Mouse (Mus musculus) embryonic facial prominence, embryonic 10.5 days (tissue): ENCODE measurements around the gene Atp9a. TPM values are rescaled to one million over a fixed set of nuclear protein-coding genes. Genes with fewer than 3 reads are reported as not detected.
A peak's percentile ranks its signal among the peaks of the same experiment; 100 is the strongest.

Experiments
- DNase-seq: peaks from one replicate; pipeline ENCODE4 v3.0.0-alpha.2; 2017; ENCODE audit warnings: low spot score
- H3K27ac ChIP-seq: fragments of 300-500 bp; sonication (generic); replicated peaks from 2 replicates; pipeline ENCODE4 v1.5.1; 2016; ENCODE audit warnings: mild to moderate bottlenecking
- H3K27me3 ChIP-seq: fragments of 300-500 bp; sonication (generic); replicated peaks from 2 replicates; pipeline ENCODE4 v1.6.1; 2016; ENCODE audit warnings: low read depth, mild to moderate bottlenecking; ENCODE audit not compliant: poor library complexity, severe bottlenecking
- H3K36me3 ChIP-seq: fragments of 300-500 bp; sonication (generic); replicated peaks from 2 replicates; pipeline ENCODE4 v1.6.1; 2016; ENCODE audit warnings: mild to moderate bottlenecking, moderate library complexity
- H3K4me1 ChIP-seq: fragments of 300-500 bp; sonication (generic); 2 replicates; pipeline ENCODE4 v1.6.1; 2016
- H3K4me3 ChIP-seq: fragments of 300-500 bp; sonication (generic); 2 replicates; pipeline ENCODE4 v1.5.1; 2016; ENCODE audit warnings: mild to moderate bottlenecking, moderate library complexity
- H3K9me3 ChIP-seq: fragments of 300-500 bp; sonication (generic); 2 replicates; pipeline ENCODE4 v1.6.1; 2016; ENCODE audit warnings: mild to moderate bottlenecking
- WGBS: fragments of 180-500 bp; shearing (Covaris S2); methylation state at CpG from one replicate; pipeline ENCODE4 v1.1.7; 2016; 5-methylcytosine and 5-hydroxymethylcytosine counted together
- polyA plus RNA-seq: library from polyadenylated mRNA; unstranded; fragments of >200 nt; fragmentation: Nextera tagmentation; extraction: Ambion mirVana; gene quantifications from 2 replicates; pipeline ENCODE4 v1.2.1, GENCODE M21; 2016

The Atp9a gene
- polyA plus RNA-seq, 1 experiment from 2014 or later, result 9.4 TPM

GRCm38 (mm10) chr2:168654983-168655669, 87.1 kb downstream of the Atp9a start:
- 80% methylated on average over 17 of the region's 17 CpGs for WGBS
- Histone ChIP-seq H3K36me3 (peaks cover 3% of the 10 kb centered on the region; the same call in 1 of the 2 replicates), H3K4me3 (no peak overlapping the region)

GRCm38 (mm10) chr2:168654482-168654881, 87.7 kb downstream of the Atp9a start:
- Histone ChIP-seq H3K4me1 (peaks cover 21% of the 10 kb centered on the region), H3K4me3 (no peak overlapping the region), H3K36me3 (peaks cover 3% of the 10 kb centered on the region; the same call in 1 of the 2 replicates), H3K9me3 (no peaks in the 10 kb centered on the region), H3K27ac (no peak overlapping the region), H3K27me3 (no peaks in the 10 kb centered on the region)
- no peak for DNase-seq
- 79% methylated on average over 9 of the region's 9 CpGs for WGBS

More at GRCm38 (mm10) chr2:168654983-168655669, 87.1 kb downstream of the Atp9a start:
- H3K9me3 ChIP-seq, result no peaks in the 10 kb centered on the region
- H3K27me3 ChIP-seq, result no peaks in the 10 kb centered on the region
- H3K4me1 ChIP-seq, result peaks cover 22% of the 10 kb centered on the region
- H3K27ac ChIP-seq, result no peak overlapping the region
- no peak for DNase-seq

- no peak overlapping the region for H3K27ac ChIP-seq
- peaks cover 3% of the 10 kb centered on the region; the same call in 1 of the 2 replicates for H3K36me3 ChIP-seq
- WGBS, result 46% methylated on average over 7 of the region's 7 CpGs
- H3K9me3 ChIP-seq, result no peaks in the 10 kb centered on the region
- no peak overlapping the region for H3K4me3 ChIP-seq
- no peaks in the 10 kb centered on the region for H3K27me3 ChIP-seq
- peak; percentile 45 for DNase-seq
- peaks cover 28% of the 10 kb centered on the region for H3K4me1 ChIP-seq
Measured at GRCm38 (mm10) chr2:168651757-168652156, 90.5 kb downstream of the Atp9a start.

GRCm38 (mm10) chr2:168648171-168648570, 94.0 kb downstream of the Atp9a start:
- DNase-seq, result no peak
- no peaks in the 10 kb centered on the region for H3K9me3 ChIP-seq
- peaks cover 34% of the 10 kb centered on the region for H3K4me1 ChIP-seq
- H3K36me3 ChIP-seq, result peaks cover 5% of the 10 kb centered on the region; the same call in 1 of the 2 replicates
- H3K27ac ChIP-seq, result no peak overlapping the region
- no peaks in the 10 kb centered on the region for H3K27me3 ChIP-seq
- 78% methylated on average over 8 of the region's 8 CpGs for WGBS
- no peak overlapping the region for H3K4me3 ChIP-seq

GRCm38 (mm10) chr2:168644855-168645254, 97.4 kb downstream of the Atp9a start:
- DNase-seq, result no peak
- H3K36me3 ChIP-seq, result peaks cover 2% of the 10 kb centered on the region; the same call in 1 of the 2 replicates
- 75% methylated on average over 6 of the region's 6 CpGs for WGBS

GRCm38 (mm10) chr2:168643524-168644177, 98.6 kb downstream of the Atp9a start:
- Histone ChIP-seq H3K36me3 (peaks cover 2% of the 10 kb centered on the region; the same call in 1 of the 2 replicates), H3K27ac (no peak overlapping the region), H3K4me1 (peaks cover 40% of the 10 kb centered on the region), H3K4me3 (no peak overlapping the region), H3K9me3 (no peaks in the 10 kb centered on the region), H3K27me3 (no peaks in the 10 kb centered on the region; the same call in 1 of the 2 replicates)
- peak; percentile 56 for DNase-seq
- 67% methylated on average over 20 of the region's 20 CpGs for WGBS

More at GRCm38 (mm10) chr2:168644855-168645254, 97.4 kb downstream of the Atp9a start:
- peak overlapping the region; percentile 40; the same call in 1 of the 2 replicates for H3K27ac ChIP-seq
- H3K27me3 ChIP-seq, result no peaks in the 10 kb centered on the region; the same call in 1 of the 2 replicates
- no peak overlapping the region for H3K4me3 ChIP-seq
- peaks cover 49% of the 10 kb centered on the region for H3K4me1 ChIP-seq
- H3K9me3 ChIP-seq, result no peaks in the 10 kb centered on the region

GRCm38 (mm10) chr2:168642187-168642586, 100.0 kb downstream of the Atp9a start:
- peaks cover 41% of the 10 kb centered on the region for H3K4me1 ChIP-seq

GRCm38 (mm10) chr2:168640460-168640859, 101.7 kb downstream of the Atp9a start:
- DNase-seq, result no peak
- peaks cover 2% of the 10 kb centered on the region; the same call in 1 of the 2 replicates for H3K36me3 ChIP-seq
- H3K27me3 ChIP-seq, result peaks cover 27% of the 10 kb centered on the region
- H3K27ac ChIP-seq, result no peak overlapping the region
- peaks cover 56% of the 10 kb centered on the region for H3K4me1 ChIP-seq
- H3K4me3 ChIP-seq, result no peak overlapping the region
- 91% methylated on average over 9 of the region's 9 CpGs for WGBS
- no peaks in the 10 kb centered on the region for H3K9me3 ChIP-seq

More at GRCm38 (mm10) chr2:168642187-168642586, 100.0 kb downstream of the Atp9a start:
- Histone ChIP-seq H3K27me3 (peaks cover 12% of the 10 kb centered on the region), H3K27ac (peak overlapping the region; percentile 16; the same call in 1 of the 2 replicates), H3K9me3 (no peaks in the 10 kb centered on the region), H3K36me3 (peaks cover 2% of the 10 kb centered on the region; the same call in 1 of the 2 replicates), H3K4me3 (no peak overlapping the region)
- WGBS, result 83% methylated on average over 11 of the region's 11 CpGs
- no peak for DNase-seq

GRCm38 (mm10) chr2:168634881-168635280, 107.3 kb downstream of the Atp9a start:
- no peak overlapping the region for H3K4me3 ChIP-seq
- H3K36me3 ChIP-seq, result no peaks in the 10 kb centered on the region
- peaks cover 39% of the 10 kb centered on the region for H3K27me3 ChIP-seq
- WGBS, result 55% methylated on average over 7 of the region's 7 CpGs
- peaks cover 49% of the 10 kb centered on the region for H3K4me1 ChIP-seq
- DNase-seq, result no peak
- H3K9me3 ChIP-seq, result no peaks in the 10 kb centered on the region
- H3K27ac ChIP-seq, result peak overlapping the region; percentile 24; the same call in 1 of the 2 replicates

- Histone ChIP-seq H3K4me3 (no peak overlapping the region), H3K9me3 (no peaks in the 10 kb centered on the region), H3K4me1 (peaks cover 49% of the 10 kb centered on the region), H3K27ac (0 out of 2 replicates have a peak overlapping the region, but pooled peaks have one; percentile 52), H3K36me3 (no peaks in the 10 kb centered on the region), H3K27me3 (peaks cover 38% of the 10 kb centered on the region)
- no peak for DNase-seq
- WGBS, result 37% methylated on average over 14 of the region's 14 CpGs
Measured at GRCm38 (mm10) chr2:168633301-168633816, 108.8 kb downstream of the Atp9a start.

- no peaks in the 10 kb centered on the region for H3K36me3 ChIP-seq
- no peak for DNase-seq
- H3K27ac ChIP-seq, result no peak overlapping the region
- no peak overlapping the region for H3K4me3 ChIP-seq
- peaks cover 51% of the 10 kb centered on the region for H3K4me1 ChIP-seq
- no peaks in the 10 kb centered on the region for H3K9me3 ChIP-seq
- 84% methylated on average over 6 of the region's 6 CpGs for WGBS
- peaks cover 31% of the 10 kb centered on the region for H3K27me3 ChIP-seq
Measured at GRCm38 (mm10) chr2:168632543-168632942, 109.7 kb downstream of the Atp9a start.

- peaks cover 8% of the 10 kb centered on the region; the same call in 1 of the 2 replicates for H3K27me3 ChIP-seq
- DNase-seq, result peak; percentile 84
- 33% methylated on average over 8 of the region's 8 CpGs for WGBS
- H3K4me3 ChIP-seq, result no peak overlapping the region
- H3K9me3 ChIP-seq, result peaks cover 9% of the 10 kb centered on the region
- no peak overlapping the region for H3K27ac ChIP-seq
- peaks cover 35% of the 10 kb centered on the region for H3K4me1 ChIP-seq
- H3K36me3 ChIP-seq, result no peaks in the 10 kb centered on the region
Measured at GRCm38 (mm10) chr2:168628787-168629186, 113.4 kb downstream of the Atp9a start.
